ENCODE assay signal across 10 mouse cellular contexts in the genomic region with DNA sequence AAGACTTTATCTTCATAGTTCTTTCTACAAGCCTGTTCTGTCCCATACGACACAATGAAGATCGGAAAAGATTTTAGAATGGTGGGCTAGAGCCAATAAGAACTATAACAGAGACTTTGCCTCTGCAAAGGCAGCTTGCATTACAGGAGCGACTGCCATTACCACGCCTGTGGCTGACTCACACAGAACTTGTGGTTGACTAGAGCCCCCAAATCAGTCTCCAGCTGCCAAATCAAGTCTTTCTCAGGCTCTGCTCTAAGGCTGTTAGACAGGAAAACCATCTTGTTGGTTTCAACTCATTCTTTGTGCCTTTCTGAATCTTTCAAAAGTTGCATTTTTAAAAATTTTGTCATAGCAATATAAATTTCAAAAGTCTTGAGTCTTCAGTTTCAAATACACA.
"Had no signal": no experiment of that assay in that cellular context is flagged by ENCODE, and none has a peak within 500 bp of the region (broad histone marks: within the 10 kb centered on the region; RNA-seq: fewer than 3 reads in every experiment).

No protein-coding gene starts in this region.

- H3K9me3 ChIP-seq: kidney, embryonic 15.5 days; limb, embryonic 15.5 days; liver, embryonic 12.5 days; midbrain, embryonic 10.5 days; stomach, embryonic 15.5 days had no signal

- H3K4me1 ChIP-seq: kidney, embryonic 15.5 days; limb, embryonic 15.5 days; liver, embryonic 12.5 days; midbrain, embryonic 10.5 days; stomach, embryonic 15.5 days had no signal

- ATAC-seq: intestine, embryonic 16.5 days; liver, embryonic 12.5 days had no signal

- H3K9ac ChIP-seq: kidney, embryonic 15.5 days; limb, embryonic 15.5 days; liver, embryonic 12.5 days; stomach, embryonic 15.5 days had no signal

- H3K4me2 ChIP-seq: kidney, embryonic 15.5 days; limb, embryonic 15.5 days; liver, embryonic 12.5 days; stomach, embryonic 15.5 days had no signal

- H3K36me3 ChIP-seq: kidney, embryonic 15.5 days; limb, embryonic 15.5 days; liver, embryonic 12.5 days; midbrain, embryonic 10.5 days; stomach, embryonic 15.5 days had no signal

- H3K27ac ChIP-seq: kidney, embryonic 15.5 days; limb, embryonic 15.5 days; liver, embryonic 12.5 days; midbrain, embryonic 10.5 days; stomach, embryonic 15.5 days had no signal

- DNase-seq: midbrain, embryonic 14.5 days; right cerebral cortex, postnatal 14 days; thymus, adult 2 months; thymus, postnatal 25 days had no signal

- H3K4me3 ChIP-seq: kidney, embryonic 15.5 days; limb, embryonic 15.5 days; liver, embryonic 12.5 days; midbrain, embryonic 10.5 days; stomach, embryonic 15.5 days had no signal

- H3K27me3 ChIP-seq: limb, embryonic 15.5 days; liver, embryonic 12.5 days; stomach, embryonic 15.5 days had no signal
